Mouse (Mus musculus) olfactory bulb, adult 2 months (tissue): ENCODE data around the gene Muc2. TPM values are rescaled to one million over a fixed set of nuclear protein-coding genes. Genes with fewer than 3 reads are reported as not detected.

ENCODE experiments used
- H3K27ac ChIP-seq: fragments of 200-500 bp; 2 replicates; pipeline ENCODE4 v1.5.1; 2012; ENCODE audit warnings: low read depth, low read length; ENCODE audit not compliant: insufficient read depth
- H3K4me1 ChIP-seq: fragments of 200-500 bp; 2 replicates; pipeline ENCODE4 v1.6.1; 2012; ENCODE audit warnings: low read length; ENCODE audit not compliant: control insufficient read depth, insufficient read depth
- H3K4me3 ChIP-seq: fragments of 200-500 bp; 2 replicates; pipeline ENCODE4 v1.5.1; 2012; ENCODE audit warnings: mild to moderate bottlenecking, low read depth, low read length, moderate library complexity; ENCODE audit not compliant: insufficient read depth
- CTCF ChIP-seq: fragments of 200-500 bp; IDR thresholded peaks from 2 replicates; pipeline ENCODE4 v1.5.1; 2012; ENCODE audit warnings: low read depth, mild to moderate bottlenecking, low read length, moderate library complexity; ENCODE audit not compliant: insufficient read depth
- POLR2A ChIP-seq: fragments of 200-500 bp; IDR thresholded peaks from 2 replicates; pipeline ENCODE4 v1.6.1; 2012; ENCODE audit warnings: mild to moderate bottlenecking, low read depth, low read length, moderate library complexity; ENCODE audit not compliant: insufficient read depth
- WGBS: fragments of 180-500 bp; shearing (Covaris S2); methylation state at CpG from one replicate; pipeline ENCODE4 v1.1.7; 2018; 5-methylcytosine and 5-hydroxymethylcytosine counted together
- polyA plus RNA-seq: library from polyadenylated mRNA; stranded (reverse); fragments of >200 nt; gene quantifications from 2 replicates; pipeline ENCODE4 v1.2.4, GENCODE M21; 2012; ENCODE audit warnings: low replicate concordance; ENCODE audit not compliant: missing spikeins, insufficient read depth, insufficient read length

Muc2 gene
- polyA plus RNA-seq, 1 experiment: not detected

- Histone ChIP-seq H3K4me1 (no peaks in the 10 kb centered on the region), H3K27ac (no peak overlapping the region), H3K4me3 (no peak overlapping the region)
- no peak for TF ChIP-seq CTCF
- TF ChIP-seq POLR2A: no peak
- 78% methylated on average over 4 of the region's 4 CpGs for WGBS
Observed at GRCm38 (mm10) chr7:141670999-141671398, 19.1 kb upstream of the Muc2 start.

- H3K4me3 ChIP-seq: no peak overlapping the region
- 91% methylated on average over 5 of the region's 5 CpGs for WGBS
- H3K27ac ChIP-seq: no peak overlapping the region
- H3K4me1 ChIP-seq: no peaks in the 10 kb centered on the region
- TF ChIP-seq POLR2A (no peak), CTCF (no peak)
Observed at GRCm38 (mm10) chr7:141671626-141672291, 18.4 kb upstream of the Muc2 start.

DNA sequence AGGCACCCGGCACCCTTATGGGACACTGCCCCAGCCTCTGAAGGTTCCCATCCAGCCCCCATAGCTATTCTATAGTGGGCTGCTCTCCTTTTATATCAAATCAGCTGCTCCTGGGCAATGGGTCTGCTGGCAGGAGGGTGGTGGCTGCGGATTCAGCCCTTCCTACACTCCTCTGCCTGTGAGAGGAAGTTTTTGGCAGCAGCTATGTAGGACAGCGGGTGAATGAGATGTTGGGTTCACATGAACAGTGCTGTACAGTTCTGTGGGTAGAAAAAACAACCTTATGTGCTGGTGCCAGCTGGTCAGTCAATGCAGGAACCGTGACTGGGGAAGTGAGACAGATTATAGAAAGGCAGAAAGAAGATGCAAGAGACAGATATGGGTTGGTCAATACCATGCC lies 11.2 kb upstream of the Muc2 start:
- 71% methylated on average over 4 of the region's 4 CpGs for WGBS
- TF ChIP-seq CTCF (no peak), POLR2A (no peak)
- Histone ChIP-seq H3K27ac (no peak overlapping the region), H3K4me3 (no peak overlapping the region), H3K4me1 (no peaks in the 10 kb centered on the region)

DNA sequence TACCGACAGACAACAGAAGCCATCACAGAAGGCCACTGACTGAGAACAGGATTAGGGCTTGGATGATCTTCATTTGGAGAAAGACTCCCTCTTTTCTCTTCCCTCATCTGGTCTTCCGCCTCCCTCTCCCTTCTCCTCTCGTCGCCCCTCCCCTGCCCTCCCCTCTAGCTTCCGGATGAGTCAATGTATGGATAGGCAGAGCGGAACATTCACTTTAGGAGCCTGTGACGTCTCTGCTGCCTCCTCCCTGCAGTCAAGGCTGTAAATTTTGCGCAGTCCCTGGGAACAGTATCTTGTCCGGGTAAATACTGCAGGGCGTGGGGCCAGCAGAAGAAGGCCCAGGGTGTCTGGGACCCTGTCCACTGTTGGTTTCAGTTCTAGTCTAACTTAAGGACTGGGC lies 2.8 kb upstream of the Muc2 start:
- Histone ChIP-seq H3K4me1 (peaks cover 5% of the 10 kb centered on the region; the same call in 1 of the 2 replicates), H3K27ac (no peak overlapping the region), H3K4me3 (no peak overlapping the region)
- 51% methylated on average over 10 of the region's 10 CpGs for WGBS
- no peak for TF ChIP-seq CTCF
- no peak for TF ChIP-seq POLR2A

DNA sequence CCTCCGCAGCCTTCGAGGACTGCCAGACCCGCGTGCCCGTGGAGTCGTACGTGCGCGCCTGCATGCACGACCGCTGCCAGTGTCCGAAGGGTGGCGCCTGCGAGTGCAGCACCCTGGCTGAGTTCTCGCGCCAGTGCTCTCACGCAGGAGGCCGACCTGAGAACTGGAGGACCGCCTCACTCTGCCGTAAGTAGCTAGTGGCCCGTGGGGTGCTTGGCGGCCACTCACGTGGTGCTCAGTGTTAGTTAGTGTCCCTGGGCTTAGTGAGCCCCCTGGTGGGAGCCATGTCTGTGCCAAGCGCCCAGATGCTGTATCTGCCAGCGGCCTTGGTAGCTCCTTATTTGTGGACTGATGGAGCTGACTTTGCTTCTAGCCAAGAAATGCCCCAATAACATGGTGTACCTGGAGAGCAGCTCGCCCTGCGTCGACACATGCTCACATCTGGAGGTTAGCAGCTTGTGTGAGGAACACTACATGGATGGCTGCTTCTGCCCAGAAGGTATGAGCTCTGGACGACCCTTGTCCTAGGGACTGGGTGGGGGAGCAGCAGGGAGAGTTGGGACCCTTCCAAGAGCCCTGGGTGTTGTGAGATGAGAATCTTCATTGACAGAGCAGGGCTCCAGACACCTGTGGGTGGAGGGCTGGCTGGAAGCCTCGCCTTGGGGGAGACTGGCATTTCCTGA lies 3.6 kb downstream of the Muc2 start:
- WGBS: 53% methylated on average over 30 of the region's 30 CpGs
- Histone ChIP-seq H3K4me1 (peaks cover 3% of the 10 kb centered on the region; the same call in 1 of the 2 replicates), H3K27ac (no peak overlapping the region), H3K4me3 (no peak overlapping the region)
- TF ChIP-seq CTCF: no peak
- TF ChIP-seq POLR2A: no peak

GRCm38 (mm10) chr7:141694274-141694639 lies 4.1 kb downstream of the Muc2 start:
- TF ChIP-seq CTCF: no peak
- TF ChIP-seq POLR2A: no peak
- WGBS: 87% methylated on average over 5 of the region's 5 CpGs

GRCm38 (mm10) chr7:141696538-141696937 lies 6.4 kb downstream of the Muc2 start:
- WGBS: 73% methylated on average over 13 of the region's 13 CpGs
- Histone ChIP-seq H3K27ac (no peak overlapping the region), H3K4me3 (no peak overlapping the region), H3K4me1 (peaks cover 3% of the 10 kb centered on the region; the same call in 1 of the 2 replicates)
- TF ChIP-seq CTCF: no peak
- TF ChIP-seq POLR2A: no peak

More at GRCm38 (mm10) chr7:141694274-141694639, 4.1 kb downstream of the Muc2 start:
- Histone ChIP-seq H3K4me1 (peaks cover 3% of the 10 kb centered on the region; the same call in 1 of the 2 replicates), H3K4me3 (no peak overlapping the region), H3K27ac (no peak overlapping the region)

- H3K27ac ChIP-seq: no peak overlapping the region
- 83% methylated on average over 8 of the region's 8 CpGs for WGBS
- H3K4me3 ChIP-seq: no peak overlapping the region
- H3K4me1 ChIP-seq: no peaks in the 10 kb centered on the region
- TF ChIP-seq CTCF (no peak), POLR2A (no peak)
Observed at GRCm38 (mm10) chr7:141699556-141700220, 9.5 kb downstream of the Muc2 start.
